Mouse (Mus musculus): ENCODE measurements around the gene Prkcg.
"Not testable (repeated sequence)": the region's sequence is repeated elsewhere in the genome, so short reads cannot be mapped to it uniquely, and the experiment has no call there.

The Prkcg gene

GRCm38 (mm10) chr7:3288976-3289970 lies at the start of gene Prkcg, which contains the start of gene Myadm:
Gene Prkcg, plus strand, starts transcription at chr7:3289179.
Gene Myadm, plus strand, starts transcription at chr7:3289080.
- DNase-seq: peak; percentile 72 to 81

- no peak for DNase-seq
These were observed 49.8 kb upstream of the Prkcg start for GRCm38 (mm10) chr7:3239193-3239592.

- DNase-seq: no peak
These were observed 28.3 kb upstream of the Prkcg start for GRCm38 (mm10) chr7:3260701-3261100.

- DNase-seq: no peak
These were observed 27.5 kb upstream of the Prkcg start for GRCm38 (mm10) chr7:3261446-3261845.

GRCm38 (mm10) chr7:3262789-3263188 lies 26.2 kb upstream of the Prkcg start:
- peak; percentile 10 to 21 for DNase-seq

DNA sequence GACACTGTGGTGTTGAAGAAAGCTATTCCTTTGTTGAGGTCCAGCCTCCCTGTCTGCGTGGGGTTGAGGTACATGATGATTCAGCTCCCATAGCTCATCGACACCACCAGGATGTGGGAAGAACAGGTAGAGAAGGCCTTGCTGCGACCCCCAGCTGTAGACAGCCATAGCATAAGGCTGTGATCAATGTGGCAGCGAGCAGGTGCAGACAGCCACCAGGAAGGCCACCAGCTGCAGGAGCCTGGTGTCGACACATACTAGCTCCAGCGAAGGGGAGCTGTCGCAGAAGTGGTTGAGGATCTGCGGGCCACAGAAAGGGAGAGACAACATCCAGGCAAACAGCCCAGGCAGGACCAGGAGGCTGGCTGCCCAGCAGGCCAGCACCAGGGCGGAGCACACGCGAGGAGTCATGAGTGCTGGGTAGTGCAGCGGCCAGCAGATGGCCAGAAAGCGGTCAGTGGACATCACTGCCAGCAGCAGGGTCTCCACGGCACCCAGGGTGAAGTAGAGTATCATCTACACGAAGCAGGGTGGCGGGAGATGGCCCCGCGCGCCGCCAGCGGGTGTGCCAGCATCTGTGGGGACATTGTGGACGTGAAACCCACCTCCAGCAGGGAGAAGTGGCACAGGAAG lies 24.5 kb upstream of the Prkcg start:
- DNase-seq: no peak

GRCm38 (mm10) chr7:3265311-3265710 lies 23.7 kb upstream of the Prkcg start:
- no peak for DNase-seq

DNA sequence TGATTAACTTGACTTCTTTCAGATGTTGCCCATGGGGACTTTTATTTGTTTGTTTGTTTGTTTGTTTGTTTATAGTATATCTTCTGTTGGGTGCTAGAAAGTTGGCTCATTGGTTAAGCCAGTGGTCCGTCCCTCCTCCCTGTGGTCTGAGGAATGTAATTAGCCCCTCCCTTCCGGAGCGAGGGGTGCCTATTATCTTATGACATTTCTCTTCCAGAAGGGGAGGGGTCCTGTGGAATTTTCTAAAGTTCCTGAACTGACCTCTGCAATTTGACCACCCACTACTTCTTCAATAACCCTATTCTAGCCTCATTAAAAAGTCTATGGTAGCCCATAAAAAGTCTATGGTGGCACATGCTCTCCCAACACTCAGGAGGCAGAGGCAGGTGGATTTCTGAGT lies 21.7 kb upstream of the Prkcg start:
- no peak for DNase-seq

DNA sequence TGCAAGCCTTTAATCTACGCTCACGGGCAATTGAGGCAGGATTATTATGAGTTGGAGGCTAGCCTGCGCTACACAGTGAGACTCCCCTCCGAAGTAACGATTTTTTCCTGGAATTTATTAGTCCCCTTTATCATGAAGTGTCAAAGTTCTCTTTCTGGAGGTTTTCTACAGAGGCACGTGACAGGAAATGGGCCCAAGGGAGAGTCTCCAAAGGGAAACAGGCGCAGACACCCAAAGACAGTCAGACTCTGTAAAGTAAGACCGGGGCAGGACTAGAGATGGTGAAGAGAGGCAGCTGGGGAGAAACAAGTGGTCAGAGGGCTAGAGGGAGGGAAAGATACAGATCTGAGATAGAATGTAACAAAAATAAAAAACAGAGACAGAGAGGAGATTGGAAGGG lies 21.1 kb upstream of the Prkcg start:
- no peak for DNase-seq

GRCm38 (mm10) chr7:3268291-3268690 lies 20.7 kb upstream of the Prkcg start:
- no peak for DNase-seq

DNA sequence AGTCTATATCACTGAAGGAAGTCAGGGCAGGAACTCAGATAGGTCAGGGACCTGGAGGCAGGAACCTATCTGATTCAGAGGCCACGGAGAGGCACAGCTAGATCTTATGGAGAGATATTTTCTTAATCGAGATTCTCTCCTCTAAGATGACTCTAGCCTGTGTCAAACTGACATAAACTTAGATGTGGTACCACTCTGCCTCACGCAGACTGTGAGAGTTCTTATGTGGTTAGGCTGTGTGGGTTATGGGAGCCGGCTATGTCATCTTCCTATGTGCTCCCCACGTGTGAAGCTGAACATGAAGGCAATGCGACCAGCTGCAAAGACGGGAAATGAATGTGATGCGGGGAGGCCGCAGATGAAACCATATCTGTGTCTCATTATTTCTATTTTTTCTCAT lies 16.8 kb upstream of the Prkcg start:
- DNase-seq: peak; percentile 24 to 31

DNA sequence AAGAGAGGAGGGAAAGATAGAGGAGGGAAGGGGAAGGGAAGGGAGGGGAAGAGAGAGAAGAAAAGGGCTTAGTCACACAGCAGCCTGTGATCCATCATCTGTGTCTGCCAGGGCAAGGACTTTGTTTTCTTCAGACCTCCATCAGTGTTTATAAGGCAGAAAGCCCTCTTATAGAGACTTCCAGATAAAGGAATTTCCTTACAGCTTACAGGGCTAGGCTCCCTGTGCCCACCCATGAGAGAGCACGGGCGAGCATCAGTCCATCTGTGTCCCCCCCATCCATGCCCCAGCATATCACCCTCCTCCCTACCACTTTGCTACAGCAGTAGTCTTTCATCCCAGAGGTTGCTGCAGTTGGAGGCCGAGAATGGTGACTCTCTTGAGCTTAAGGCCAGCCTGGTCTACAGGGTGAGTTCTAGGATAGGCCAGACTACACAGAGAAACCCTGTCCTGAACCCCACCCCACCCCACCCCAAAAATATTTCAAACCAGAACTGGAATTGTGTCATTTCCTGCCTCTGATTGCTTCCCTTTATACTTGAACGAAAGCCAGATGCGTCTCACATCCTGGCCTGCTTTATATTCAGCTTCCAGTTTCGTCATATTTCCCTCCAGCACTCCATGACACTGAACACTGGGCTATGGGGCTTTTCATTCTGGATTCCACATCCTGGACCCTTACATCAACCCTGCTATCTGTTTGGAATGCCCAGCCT lies 13.4 kb upstream of the Prkcg start:
- no peak for DNase-seq

DNA sequence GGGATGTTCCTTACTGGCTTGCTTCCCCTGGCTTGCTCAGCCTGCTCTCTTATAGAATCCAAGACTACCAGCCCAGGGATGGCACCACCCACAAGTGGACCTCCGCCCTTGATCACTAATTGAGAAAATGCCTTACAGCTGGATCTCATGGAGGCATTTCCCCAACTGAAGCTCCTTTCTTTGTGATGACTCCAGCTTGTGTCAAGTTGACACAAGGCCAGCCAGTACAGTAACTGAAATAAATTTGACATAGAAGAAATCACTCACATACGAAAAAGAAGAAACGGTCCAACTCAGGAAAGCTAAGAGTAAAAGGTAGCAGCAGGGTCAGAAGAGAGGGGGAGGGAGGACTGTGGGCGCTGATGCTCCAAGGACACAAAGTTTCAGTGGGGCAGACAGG lies 12.2 kb upstream of the Prkcg start:
- not testable (repeated sequence) for DNase-seq

- DNase-seq: no peak
These were observed 8.8 kb upstream of the Prkcg start for GRCm38 (mm10) chr7:3280080-3280653.

- no peak for DNase-seq
These were observed 8.3 kb upstream of the Prkcg start for GRCm38 (mm10) chr7:3280654-3281153.

DNA sequence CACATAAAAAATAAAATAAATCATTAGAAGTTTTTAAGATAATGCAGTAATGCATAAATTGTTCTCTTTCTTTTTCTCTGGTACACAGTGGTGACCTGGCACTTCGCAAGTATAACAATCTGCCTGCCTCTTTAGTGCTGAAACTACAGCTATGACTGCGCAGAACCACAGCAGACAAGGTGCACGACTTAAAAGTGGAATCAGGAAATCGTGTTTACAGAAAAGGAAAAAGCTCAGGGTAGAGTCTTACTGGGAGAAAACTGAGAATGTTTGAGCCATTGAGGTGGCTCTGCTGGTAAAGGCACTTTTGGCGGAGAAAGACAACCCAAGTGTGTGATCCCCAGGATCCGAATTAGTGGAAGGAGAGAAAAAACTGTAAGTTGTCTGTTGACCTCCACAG lies 7.2 kb upstream of the Prkcg start:
- DNase-seq: no peak

GRCm38 (mm10) chr7:3283081-3283875 lies 5.7 kb upstream of the Prkcg start:
- no peak for DNase-seq

- DNase-seq: no peak
These were observed 4.4 kb upstream of the Prkcg start for GRCm38 (mm10) chr7:3284604-3285003.

DNA sequence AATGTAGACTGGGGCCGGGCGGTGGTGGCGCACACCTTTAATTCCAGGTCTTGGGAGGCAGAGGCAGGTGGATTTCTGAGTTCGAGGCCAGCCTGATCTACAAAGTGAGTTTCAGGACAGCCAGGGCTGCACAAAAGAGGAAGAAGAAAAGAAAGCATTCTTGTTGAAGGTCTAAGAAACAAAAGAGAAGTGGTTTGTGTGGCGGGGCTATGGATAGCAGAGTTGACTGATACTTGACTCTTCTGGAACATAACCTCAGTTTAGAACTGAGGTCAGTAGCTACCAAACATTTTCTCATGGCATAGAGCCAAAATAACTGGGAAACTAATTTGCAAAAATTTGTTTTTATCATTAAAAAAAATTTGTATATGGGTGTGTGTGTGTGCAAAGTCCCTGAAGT lies 2.9 kb upstream of the Prkcg start:
- DNase-seq: no peak

- no peak for DNase-seq
These were observed 1.8 kb upstream of the Prkcg start for GRCm38 (mm10) chr7:3287186-3287585.

- DNase-seq: peak; percentile 60 to 73
These were observed 1.5 kb downstream of the Prkcg start for GRCm38 (mm10) chr7:3290257-3291033.
